Mouse (Mus musculus): ENCODE results near the gene Gm5108. TPM values are rescaled to one million over a fixed set of nuclear protein-coding genes. Genes with fewer than 3 reads are reported as not detected.

The Gm5108 gene
- polyA plus RNA-seq, 1 experiment from 2014 or later: not detected

GRCm38 (mm10) chr5:67948074-67948473, 6.6 kb downstream of the Gm5108 start:
- Histone ChIP-seq H3K36me3 (ENCODE audit: control insufficient read depth, insufficient read depth, low read length) (no peaks in the 10 kb centered on the region), H3K4me1 (replicated peaks; ENCODE audit: control insufficient read depth, insufficient read depth, low read length) (no peaks in the 10 kb centered on the region), H3K4me3 (ENCODE audit: low read depth, low read length) (no peak overlapping the region), H3K9me3 (ENCODE audit: control insufficient read depth, low read length) (no peaks in the 10 kb centered on the region), H3K4me2 (no peak overlapping the region), H3K9ac (ENCODE audit: low read depth, low read length) (no peak overlapping the region), H3K27me3 (replicated peaks; ENCODE audit: control insufficient read depth, insufficient read depth, low read length) (no peaks in the 10 kb centered on the region), H3K27ac (ENCODE audit: low read depth, low read length) (no peak overlapping the region)
- DNase-seq (ENCODE audit: low spot score) (no peak), ATAC-seq (replicated peaks; ENCODE audit: low FRiP score) (no peak)
- 85% methylated on average over 5 of the region's 5 CpGs for whole genome bisulfite sequencing

- WGBS: 75% methylated on average over 4 of the region's 4 CpGs
- H3K9me3 ChIP-seq (ENCODE audit: control insufficient read depth, low read length): no peaks in the 10 kb centered on the region
Measured at GRCm38 (mm10) chr5:67954097-67954496, 12.6 kb downstream of the Gm5108 start.

GRCm38 (mm10) chr5:67955486-67955885, 14.0 kb downstream of the Gm5108 start:
- no peak for ATAC-seq (replicated peaks; ENCODE audit: low FRiP score)
- Histone ChIP-seq H3K27me3 (replicated peaks; ENCODE audit: control insufficient read depth, insufficient read depth, low read length) (no peaks in the 10 kb centered on the region), H3K9ac (ENCODE audit: low read depth, low read length) (no peak overlapping the region), H3K4me1 (replicated peaks; ENCODE audit: control insufficient read depth, insufficient read depth, low read length) (no peaks in the 10 kb centered on the region), H3K27ac (ENCODE audit: low read depth, low read length) (no peak overlapping the region), H3K4me2 (no peak overlapping the region), H3K9me3 (ENCODE audit: control insufficient read depth, low read length) (no peaks in the 10 kb centered on the region), H3K4me3 (ENCODE audit: low read depth, low read length) (no peak overlapping the region), H3K36me3 (ENCODE audit: control insufficient read depth, insufficient read depth, low read length) (no peaks in the 10 kb centered on the region)
- no peak for DNase-seq (ENCODE audit: low spot score)
- WGBS: 78% methylated on average over 7 of the region's 7 CpGs

More at GRCm38 (mm10) chr5:67954097-67954496, 12.6 kb downstream of the Gm5108 start:
- Histone ChIP-seq H3K36me3 (ENCODE audit: control insufficient read depth, insufficient read depth, low read length) (no peaks in the 10 kb centered on the region), H3K4me2 (no peak overlapping the region), H3K4me1 (replicated peaks; ENCODE audit: control insufficient read depth, insufficient read depth, low read length) (no peaks in the 10 kb centered on the region), H3K9ac (ENCODE audit: low read depth, low read length) (no peak overlapping the region), H3K27me3 (replicated peaks; ENCODE audit: control insufficient read depth, insufficient read depth, low read length) (no peaks in the 10 kb centered on the region), H3K4me3 (ENCODE audit: low read depth, low read length) (no peak overlapping the region), H3K27ac (ENCODE audit: low read depth, low read length) (no peak overlapping the region)
- ATAC-seq (replicated peaks; ENCODE audit: low FRiP score) (no peak), DNase-seq (ENCODE audit: low spot score) (no peak)

- WGBS: 80% methylated on average over 7 of the region's 7 CpGs
Measured at GRCm38 (mm10) chr5:67961708-67962629, 20.5 kb downstream of the Gm5108 start.

GRCm38 (mm10) chr5:67969536-67969935, 28.1 kb downstream of the Gm5108 start:
- Histone ChIP-seq H3K4me1 (replicated peaks; ENCODE audit: control insufficient read depth, insufficient read depth, low read length) (no peaks in the 10 kb centered on the region), H3K9me3 (ENCODE audit: control insufficient read depth, low read length) (no peaks in the 10 kb centered on the region), H3K4me3 (ENCODE audit: low read depth, low read length) (no peak overlapping the region), H3K9ac (ENCODE audit: low read depth, low read length) (no peak overlapping the region), H3K27me3 (replicated peaks; ENCODE audit: control insufficient read depth, insufficient read depth, low read length) (no peaks in the 10 kb centered on the region), H3K36me3 (ENCODE audit: control insufficient read depth, insufficient read depth, low read length) (no peaks in the 10 kb centered on the region), H3K4me2 (no peak overlapping the region), H3K27ac (ENCODE audit: low read depth, low read length) (no peak overlapping the region)
- no peak for ATAC-seq (replicated peaks; ENCODE audit: low FRiP score)
- 78% methylated on average over 7 of the region's 7 CpGs for WGBS
- no peak for DNase-seq (ENCODE audit: low spot score)

More at GRCm38 (mm10) chr5:67961708-67962629, 20.5 kb downstream of the Gm5108 start:
- Histone ChIP-seq H3K9me3 (ENCODE audit: control insufficient read depth, low read length) (no peaks in the 10 kb centered on the region), H3K9ac (ENCODE audit: low read depth, low read length) (no peak overlapping the region), H3K27ac (ENCODE audit: low read depth, low read length) (no peak overlapping the region), H3K36me3 (ENCODE audit: control insufficient read depth, insufficient read depth, low read length) (no peaks in the 10 kb centered on the region), H3K27me3 (replicated peaks; ENCODE audit: control insufficient read depth, insufficient read depth, low read length) (no peaks in the 10 kb centered on the region), H3K4me2 (no peak overlapping the region), H3K4me1 (replicated peaks; ENCODE audit: control insufficient read depth, insufficient read depth, low read length) (no peaks in the 10 kb centered on the region), H3K4me3 (ENCODE audit: low read depth, low read length) (no peak overlapping the region)
- DNase-seq (ENCODE audit: low spot score) (no peak), ATAC-seq (replicated peaks; ENCODE audit: low FRiP score) (no peak)

- ATAC-seq (replicated peaks; ENCODE audit: low FRiP score) (no peak), DNase-seq (ENCODE audit: low spot score) (no peak)
- Histone ChIP-seq H3K4me1 (replicated peaks; ENCODE audit: control insufficient read depth, insufficient read depth, low read length) (no peaks in the 10 kb centered on the region), H3K9ac (ENCODE audit: low read depth, low read length) (no peak overlapping the region), H3K4me2 (no peak overlapping the region), H3K9me3 (ENCODE audit: control insufficient read depth, low read length) (no peaks in the 10 kb centered on the region), H3K36me3 (ENCODE audit: control insufficient read depth, insufficient read depth, low read length) (no peaks in the 10 kb centered on the region), H3K27ac (ENCODE audit: low read depth, low read length) (no peak overlapping the region), H3K27me3 (replicated peaks; ENCODE audit: control insufficient read depth, insufficient read depth, low read length) (no peaks in the 10 kb centered on the region), H3K4me3 (ENCODE audit: low read depth, low read length) (no peak overlapping the region)
- WGBS: 58% methylated on average over 3 of the region's 3 CpGs
Measured at GRCm38 (mm10) chr5:67981946-67982526, 40.6 kb downstream of the Gm5108 start.

GRCm38 (mm10) chr5:67990426-67990825, 49.0 kb downstream of the Gm5108 start:
- H3K4me3 ChIP-seq (ENCODE audit: low read depth, low read length): no peak overlapping the region
- H3K4me2 ChIP-seq: no peak overlapping the region
- ATAC-seq (replicated peaks; ENCODE audit: low FRiP score): no peak
- H3K9ac ChIP-seq (ENCODE audit: low read depth, low read length): no peak overlapping the region
- no peak overlapping the region for H3K27ac ChIP-seq (ENCODE audit: low read depth, low read length)
- H3K9me3 ChIP-seq (ENCODE audit: control insufficient read depth, low read length): no peaks in the 10 kb centered on the region
- DNase-seq (ENCODE audit: low spot score): no peak
- H3K27me3 ChIP-seq (replicated peaks; ENCODE audit: control insufficient read depth, insufficient read depth, low read length): no peaks in the 10 kb centered on the region
- no peaks in the 10 kb centered on the region for H3K36me3 ChIP-seq (ENCODE audit: control insufficient read depth, insufficient read depth, low read length)
- H3K4me1 ChIP-seq (replicated peaks; ENCODE audit: control insufficient read depth, insufficient read depth, low read length): no peaks in the 10 kb centered on the region

GRCm38 (mm10) chr5:68002611-68003010, 61.1 kb downstream of the Gm5108 start:
- 77% methylated on average over 6 of the region's 6 CpGs for WGBS
- ATAC-seq (replicated peaks; ENCODE audit: low FRiP score) (no peak), DNase-seq (ENCODE audit: low spot score) (no peak)
- no peak overlapping the region for H3K27ac ChIP-seq (ENCODE audit: low read depth, low read length)
- H3K4me3 ChIP-seq (ENCODE audit: low read depth, low read length): no peak overlapping the region
- no peaks in the 10 kb centered on the region for H3K9me3 ChIP-seq (ENCODE audit: control insufficient read depth, low read length)
- no peaks in the 10 kb centered on the region for H3K27me3 ChIP-seq (replicated peaks; ENCODE audit: control insufficient read depth, insufficient read depth, low read length)
- H3K4me1 ChIP-seq (replicated peaks; ENCODE audit: control insufficient read depth, insufficient read depth, low read length): no peaks in the 10 kb centered on the region
- H3K4me2 ChIP-seq: no peak overlapping the region
- H3K36me3 ChIP-seq (ENCODE audit: control insufficient read depth, insufficient read depth, low read length): no peaks in the 10 kb centered on the region
- H3K9ac ChIP-seq (ENCODE audit: low read depth, low read length): no peak overlapping the region

- WGBS: 56% methylated on average over 2 of the region's 2 CpGs
- H3K9me3 ChIP-seq (ENCODE audit: control insufficient read depth, low read length): no peaks in the 10 kb centered on the region
- H3K9ac ChIP-seq (ENCODE audit: low read depth, low read length): no peak overlapping the region
- no peak overlapping the region for H3K4me2 ChIP-seq
- no peaks in the 10 kb centered on the region for H3K27me3 ChIP-seq (replicated peaks; ENCODE audit: control insufficient read depth, insufficient read depth, low read length)
- DNase-seq (ENCODE audit: low spot score) (no peak), ATAC-seq (replicated peaks; ENCODE audit: low FRiP score) (no peak)
- no peaks in the 10 kb centered on the region for H3K4me1 ChIP-seq (replicated peaks; ENCODE audit: control insufficient read depth, insufficient read depth, low read length)
- no peak overlapping the region for H3K27ac ChIP-seq (ENCODE audit: low read depth, low read length)
- H3K4me3 ChIP-seq (ENCODE audit: low read depth, low read length): no peak overlapping the region
- no peaks in the 10 kb centered on the region for H3K36me3 ChIP-seq (ENCODE audit: control insufficient read depth, insufficient read depth, low read length)
Measured at GRCm38 (mm10) chr5:68003904-68004303, 62.4 kb downstream of the Gm5108 start.
